Mouse (Mus musculus): Measurements from ENCODE around the gene Fndc9.

Fndc9 gene

DNA sequence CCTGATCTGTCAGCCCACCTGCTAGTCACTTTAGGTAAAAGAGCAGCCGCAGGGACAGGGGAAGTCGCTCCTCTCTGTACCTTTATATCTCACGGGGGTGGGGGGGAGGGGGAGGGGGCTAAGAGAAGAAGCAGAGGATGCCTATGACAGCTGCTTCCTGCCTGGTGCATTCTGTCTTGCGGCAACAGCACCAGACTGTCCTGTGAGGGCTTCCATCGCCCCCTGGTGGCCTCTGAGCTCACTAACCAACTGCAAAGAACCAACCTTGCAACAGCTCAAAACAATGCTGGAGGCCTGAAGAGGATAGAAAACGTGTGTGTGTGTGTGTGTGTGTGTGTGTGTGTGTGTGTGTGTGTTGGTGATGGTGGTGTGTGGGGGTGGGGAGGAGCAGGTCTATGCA is 40.0 kb downstream of the Fndc9 start:
- DNase-seq (ENCODE audit: extremely low spot score, low read depth, low spot score), result peak; percentile 16

DNA sequence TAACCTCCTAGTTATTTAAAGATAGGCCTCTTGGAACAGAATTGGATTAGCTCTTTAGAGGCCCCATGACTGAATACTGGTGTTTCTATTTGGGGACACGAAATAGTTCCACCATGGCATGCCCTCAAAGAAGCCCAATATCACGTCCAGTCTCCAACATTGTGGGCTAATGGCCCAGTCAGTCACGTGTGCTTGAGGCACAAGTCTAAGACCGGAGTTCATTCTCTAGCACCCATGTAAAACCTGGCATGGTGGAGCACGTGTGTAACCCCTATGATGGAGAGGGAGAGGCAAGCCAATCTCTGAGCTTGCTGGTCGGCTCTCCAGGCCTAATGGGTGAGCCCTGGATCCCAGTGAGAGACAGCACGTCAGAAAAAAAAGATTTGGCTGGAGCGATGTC is 40.8 kb downstream of the Fndc9 start:
- DNase-seq (ENCODE audit: extremely low spot score, low read depth, low spot score), result no peak

DNA sequence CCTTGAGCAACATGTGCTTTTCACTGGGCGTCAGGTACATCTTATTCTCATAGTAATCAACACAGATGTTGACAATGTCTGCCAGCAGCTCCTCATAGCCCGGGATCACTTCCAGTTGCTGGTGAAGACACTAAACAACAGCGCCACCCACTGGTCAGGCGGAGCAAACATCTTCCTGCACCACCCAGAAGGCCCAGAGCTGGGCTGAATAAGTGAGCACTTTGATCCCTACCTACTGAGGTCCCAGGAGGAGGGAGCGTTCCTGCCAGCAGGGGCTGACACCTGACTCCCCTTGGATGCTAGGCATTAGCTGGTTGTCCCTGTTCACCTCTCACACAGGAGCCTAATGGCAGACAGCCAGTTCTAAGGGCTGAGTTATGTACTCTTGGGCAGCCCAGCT is 41.4 kb downstream of the Fndc9 start:
- DNase-seq (ENCODE audit: extremely low spot score, low read depth, low spot score), result no peak

DNA sequence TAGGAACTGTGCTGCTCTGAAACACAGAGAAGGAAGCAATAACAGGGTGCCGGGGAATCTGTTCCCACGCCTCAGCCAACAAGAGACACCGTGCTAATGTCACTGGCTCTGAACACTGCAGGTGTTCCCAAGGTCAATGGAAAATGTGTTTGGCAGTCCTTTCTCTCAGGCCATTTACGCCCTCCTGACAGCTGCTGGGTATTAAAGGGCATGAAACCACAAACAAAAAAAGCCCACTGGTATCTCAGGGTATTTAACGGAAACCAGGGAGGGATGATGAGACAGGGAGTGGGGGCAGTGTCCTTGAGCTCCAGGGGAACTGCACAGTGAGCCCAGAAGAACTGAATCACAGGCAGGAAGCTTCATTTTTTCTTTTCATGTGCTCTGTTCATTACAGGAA is 42.8 kb downstream of the Fndc9 start:
- DNase-seq (ENCODE audit: extremely low spot score, low read depth, low spot score), result no peak

DNA sequence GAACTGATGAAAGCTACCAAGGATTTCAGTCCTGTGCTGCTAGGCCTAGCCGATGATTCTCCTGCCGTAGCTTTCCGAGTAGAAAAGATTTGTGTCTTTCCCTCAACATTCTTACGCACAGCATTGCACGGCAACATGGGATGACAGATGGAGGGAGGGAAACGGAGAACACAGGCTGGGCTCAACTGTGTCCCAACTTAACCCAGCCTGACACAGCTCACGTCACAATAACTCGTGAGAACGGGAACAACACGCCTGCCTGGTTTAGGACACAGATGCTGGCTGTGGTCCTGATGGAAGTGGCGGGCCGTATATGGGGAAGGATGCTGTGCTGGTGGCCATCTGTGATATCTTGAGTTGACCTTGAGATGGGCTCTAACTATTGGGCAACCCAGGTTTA is 43.4 kb downstream of the Fndc9 start:
- DNase-seq (ENCODE audit: extremely low spot score, low read depth, low spot score), result no peak

DNA sequence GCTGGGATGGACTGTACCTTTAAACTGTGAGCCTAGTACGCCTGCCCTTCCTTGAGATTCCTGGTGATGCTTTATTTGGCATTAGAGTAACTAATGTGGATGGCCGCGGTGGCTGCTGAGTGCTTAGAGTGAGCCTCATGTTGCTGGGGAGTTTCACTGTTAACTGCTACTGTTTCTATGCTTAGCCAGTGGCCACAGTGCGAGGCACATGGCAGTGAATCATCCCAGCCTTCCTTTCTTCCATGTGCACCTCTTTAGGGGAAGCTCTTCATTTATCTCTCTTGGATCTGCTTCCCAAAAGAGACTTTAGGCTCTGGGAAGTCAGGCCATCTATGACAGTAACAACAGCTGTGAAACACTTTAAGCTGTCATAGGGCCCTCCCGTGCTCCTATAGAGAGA is 47.3 kb downstream of the Fndc9 start:
- DNase-seq (ENCODE audit: extremely low spot score, low read depth, low spot score), result no peak

DNA sequence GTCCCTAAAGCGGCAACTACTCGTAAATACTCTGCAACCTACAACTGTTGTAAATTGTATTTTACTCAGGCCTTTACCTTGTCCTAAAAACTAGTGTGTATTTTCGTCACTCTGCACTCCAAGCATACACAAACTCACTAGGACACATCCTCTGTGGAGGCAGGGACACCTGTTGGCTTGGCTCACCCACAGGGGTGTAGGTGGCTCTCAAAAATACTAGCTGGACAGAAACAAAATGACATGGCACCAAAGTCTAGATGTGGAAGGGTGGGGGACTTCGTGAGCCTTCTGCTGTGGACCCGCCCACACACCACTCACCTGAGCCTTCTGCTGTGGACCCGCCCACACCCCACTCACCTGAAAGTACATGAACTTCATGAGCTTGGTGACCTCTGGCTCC is 48.5 kb downstream of the Fndc9 start:
- no peak for DNase-seq (ENCODE audit: extremely low spot score, low read depth, low spot score)

DNA sequence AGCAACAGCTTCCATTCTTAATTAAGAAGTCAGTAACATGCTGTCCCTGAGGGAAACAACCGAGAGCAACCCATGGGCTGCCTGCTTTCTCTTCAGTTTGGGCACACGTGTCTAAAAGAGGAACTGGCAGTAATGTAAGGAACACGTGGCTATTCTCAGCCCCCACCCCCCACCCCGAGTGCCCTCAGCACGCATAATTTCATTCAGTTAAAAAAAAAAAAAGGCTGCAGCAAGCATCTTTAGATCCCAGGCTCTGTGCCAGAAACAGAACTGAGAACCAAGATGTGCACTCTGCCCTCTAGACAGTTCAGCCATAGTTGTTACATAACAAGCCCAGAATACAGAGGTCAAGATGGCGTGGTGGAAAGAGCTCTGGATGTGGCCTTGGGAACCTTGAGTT is 51.5 kb downstream of the Fndc9 start:
- no peak for DNase-seq (ENCODE audit: extremely low spot score, low read depth, low spot score)

DNA sequence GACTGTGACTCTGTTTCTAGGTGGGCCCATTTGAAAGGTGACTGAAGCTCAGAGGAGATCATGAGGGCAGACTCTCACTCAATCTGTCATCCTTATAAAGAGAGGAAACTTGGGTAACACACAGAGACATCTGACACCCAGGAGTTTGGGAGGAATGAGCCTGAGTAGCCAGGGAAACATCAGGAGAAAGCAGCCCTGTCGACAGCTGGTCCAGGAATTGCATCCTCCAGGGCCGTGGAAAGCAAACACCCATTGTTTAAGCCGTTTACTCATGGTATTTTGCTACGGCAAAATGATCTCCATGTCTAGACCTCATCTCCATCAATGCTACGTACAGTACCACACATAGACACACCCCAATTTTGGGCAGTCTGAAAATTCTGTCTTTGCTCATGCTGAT is 52.8 kb downstream of the Fndc9 start:
- DNase-seq (ENCODE audit: extremely low spot score, low read depth, low spot score), result no peak

DNA sequence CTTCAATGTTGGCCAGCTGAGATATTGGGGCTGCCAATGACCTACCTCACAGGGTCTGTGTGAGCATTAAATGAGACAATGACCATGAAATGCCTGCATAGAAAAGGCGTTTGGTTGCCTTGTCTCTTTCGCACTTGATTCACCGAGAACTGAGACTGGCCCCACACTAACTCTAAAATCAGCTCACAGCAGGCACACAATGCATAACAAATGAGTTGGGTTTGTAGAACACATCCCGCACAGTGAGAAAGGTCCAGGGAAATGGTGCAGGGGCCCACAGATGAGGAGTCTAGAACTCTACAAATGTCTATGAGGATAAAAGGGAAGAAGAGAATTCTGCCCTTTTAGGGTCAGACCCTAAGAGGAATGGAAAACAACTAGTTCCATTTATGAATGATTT is 53.7 kb downstream of the Fndc9 start:
- no peak for DNase-seq (ENCODE audit: extremely low spot score, low read depth, low spot score)

Measured in hindlimb bud, embryonic 11.5 days (tissue).